Mouse (Mus musculus) T-helper 17 cell (primary cell): ENCODE measurements around the gene Fntb.
"Not testable (repeated sequence)": the region's sequence is repeated elsewhere in the genome, so short reads cannot be mapped to it uniquely, and the experiment has no call there.

Experiments used
- in situ Hi-C, 2 experiments: fragments of 300-600 bp; cut with MboI, MseI; formaldehyde crosslinking; loops; 1 replicate in 1 of 2; 2 replicates in 1 of 2; pipeline ENCODE4 v1.15.1; 2025; ENCODE audit warnings: high pct_unique_total_duplicates in 2 of 2

The Fntb gene

GRCm38 (mm10) chr12:76792540-76792939 lies 27.2 kb downstream of the Fntb start:
- in situ Hi-C loops: not testable (repeated sequence)

GRCm38 (mm10) chr12:76795350-76795749 lies 30.0 kb downstream of the Fntb start, which contains the start of gene Gpx2:
Gene Gpx2, minus strand, starts transcription at chr12:76795554.
- in situ Hi-C loops: loop anchor here in 1 of 2 experiments (5.0 kb wide), 1 partner anchor 148 kb away; no protein-coding TSS in a partner anchor

GRCm38 (mm10) chr12:76796938-76797539 lies 31.6 kb downstream of the Fntb start:
- in situ Hi-C loops: loop anchor here in 1 of 2 experiments (5.0 kb wide), 1 partner anchor 150 kb away; no protein-coding TSS in a partner anchor

- in situ Hi-C loops: loop anchor here in 1 of 2 experiments (5.0 kb wide), 1 partner anchor 151 kb away; no protein-coding TSS in a partner anchor
Measured at GRCm38 (mm10) chr12:76798008-76798720, 32.8 kb downstream of the Fntb start.

GRCm38 (mm10) chr12:76803028-76803427 lies 37.6 kb downstream of the Fntb start:
- in situ Hi-C loops: loop anchor here in 1 of 2 experiments (10.0 kb wide), 1 partner anchor 148 kb away; no protein-coding TSS in a partner anchor

- in situ Hi-C loops: loop anchor here in 1 of 2 experiments (10.0 kb wide), 1 partner anchor 149 kb away; no protein-coding TSS in a partner anchor
Measured at GRCm38 (mm10) chr12:76803700-76804252, 38.4 kb downstream of the Fntb start.

- in situ Hi-C loops: loop anchor here in 1 of 2 experiments (10.0 kb wide), 1 partner anchor 150 kb away; no protein-coding TSS in a partner anchor
Measured at GRCm38 (mm10) chr12:76805056-76805811, 39.8 kb downstream of the Fntb start.

- in situ Hi-C loops: loop anchor here in 1 of 2 experiments (10.0 kb wide), 1 partner anchor 153 kb away; no protein-coding TSS in a partner anchor
Measured at GRCm38 (mm10) chr12:76807796-76808195, 42.4 kb downstream of the Fntb start.

GRCm38 (mm10) chr12:76810491-76810890 lies 45.1 kb downstream of the Fntb start:
- in situ Hi-C loops: no loop called here

GRCm38 (mm10) chr12:76811006-76811405 lies 45.6 kb downstream of the Fntb start:
- in situ Hi-C loops: no loop called here

- in situ Hi-C loops: no loop called here
Measured at GRCm38 (mm10) chr12:76813543-76813942, 48.2 kb downstream of the Fntb start.

GRCm38 (mm10) chr12:76814120-76814519 lies 48.7 kb downstream of the Fntb start:
- in situ Hi-C loops: no loop called here

- in situ Hi-C loops: no loop called here
Measured at GRCm38 (mm10) chr12:76816720-76817119, 51.3 kb downstream of the Fntb start.

- in situ Hi-C loops: no loop called here
Measured at GRCm38 (mm10) chr12:76817176-76817575, 51.8 kb downstream of the Fntb start.

GRCm38 (mm10) chr12:76818120-76818519 lies 52.7 kb downstream of the Fntb start:
- in situ Hi-C loops: no loop called here

GRCm38 (mm10) chr12:76818908-76819307 lies 53.5 kb downstream of the Fntb start:
- in situ Hi-C loops: no loop called here

GRCm38 (mm10) chr12:76819816-76820215 lies 54.4 kb downstream of the Fntb start:
- in situ Hi-C loops: loop anchor here in 1 of 2 experiments (5.0 kb wide), 1 partner anchor 38 kb away; no protein-coding TSS in a partner anchor

GRCm38 (mm10) chr12:76820615-76821014 lies 55.2 kb downstream of the Fntb start:
- in situ Hi-C loops: loop anchor here in 1 of 2 experiments (5.0 kb wide), 1 partner anchor 38 kb away; no protein-coding TSS in a partner anchor

- in situ Hi-C loops: loop anchor here in 1 of 2 experiments (5.0 kb wide), 1 partner anchor 40 kb away; no protein-coding TSS in a partner anchor
Measured at GRCm38 (mm10) chr12:76822002-76822650, 56.7 kb downstream of the Fntb start.

GRCm38 (mm10) chr12:76822651-76823041 lies 57.3 kb downstream of the Fntb start, which contains the start of gene Rab15:
Gene Rab15, minus strand, starts transcription at chr12:76822908.
- in situ Hi-C loops: loop anchor here in 1 of 2 experiments (5.0 kb wide), 1 partner anchor 40 kb away; no protein-coding TSS in a partner anchor
